Mouse (Mus musculus) layer of hippocampus, adult 11-12 months (tissue): ENCODE data around the gene Myo10.

Experiments used
- DNase-seq: peaks from one replicate; pipeline ENCODE4 v3.0.0; 2022; ENCODE audit warnings: low spot score

The Myo10 gene

DNA sequence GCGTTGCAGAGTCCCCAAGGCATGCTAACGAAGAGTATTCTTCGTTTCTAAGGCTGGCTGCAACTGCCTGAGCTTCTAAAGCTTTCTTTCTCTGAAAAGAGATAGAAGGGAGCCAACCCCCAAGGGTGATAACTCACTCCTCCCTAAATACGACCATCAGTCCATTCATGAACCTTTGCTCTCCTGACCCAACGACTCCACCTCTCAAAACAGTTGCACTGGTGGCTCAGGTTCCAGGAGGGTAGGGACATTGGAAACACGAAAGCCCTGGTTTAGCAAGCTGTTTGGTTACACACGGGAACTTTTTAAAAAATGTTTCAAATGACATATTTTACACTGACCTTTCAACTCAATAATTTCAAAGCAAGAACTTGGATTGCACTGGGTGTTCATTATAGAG lies 29.5 kb downstream of the Myo10 start:
- no peak for DNase-seq

DNA sequence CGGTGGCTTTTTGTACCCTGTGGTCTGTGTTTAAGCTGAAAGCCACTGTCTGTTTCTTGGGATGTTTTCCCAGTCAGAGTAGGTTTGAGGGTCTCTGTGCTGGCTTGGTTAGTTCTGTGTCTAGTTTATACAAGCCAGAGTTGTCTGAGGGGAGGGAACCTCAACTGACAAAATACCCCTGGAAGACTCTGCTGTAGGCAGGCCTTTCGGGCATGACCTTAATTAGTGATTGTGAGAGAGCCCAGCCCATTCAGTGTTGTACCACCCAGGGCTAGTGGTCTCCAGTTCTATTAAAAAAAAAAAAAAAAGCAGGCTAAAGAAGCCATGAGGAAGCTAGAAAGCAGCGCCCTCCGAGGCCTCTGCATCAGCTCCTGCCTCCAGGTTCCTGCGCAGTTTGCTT lies 30.0 kb downstream of the Myo10 start:
- no peak for DNase-seq

DNA sequence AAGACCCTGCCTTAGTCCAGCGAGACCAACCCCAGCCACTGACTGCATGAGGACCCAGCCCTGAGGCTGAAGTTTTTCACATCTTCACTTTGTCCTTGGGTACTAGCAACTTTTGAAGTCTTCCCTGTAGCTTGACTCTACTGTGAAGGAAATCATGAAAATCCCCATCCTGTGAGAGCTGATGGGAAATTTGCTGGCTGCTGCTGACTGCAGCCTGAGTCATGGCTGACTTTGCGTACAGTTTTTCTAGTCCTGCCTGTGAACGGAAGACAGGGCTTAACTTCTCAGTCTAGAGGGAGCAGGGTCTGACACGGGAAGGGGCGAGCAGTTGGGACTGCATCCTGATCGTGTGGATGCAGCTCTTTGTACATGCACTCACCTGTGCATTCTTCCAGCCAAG lies 30.6 kb downstream of the Myo10 start:
- DNase-seq: no peak

DNA sequence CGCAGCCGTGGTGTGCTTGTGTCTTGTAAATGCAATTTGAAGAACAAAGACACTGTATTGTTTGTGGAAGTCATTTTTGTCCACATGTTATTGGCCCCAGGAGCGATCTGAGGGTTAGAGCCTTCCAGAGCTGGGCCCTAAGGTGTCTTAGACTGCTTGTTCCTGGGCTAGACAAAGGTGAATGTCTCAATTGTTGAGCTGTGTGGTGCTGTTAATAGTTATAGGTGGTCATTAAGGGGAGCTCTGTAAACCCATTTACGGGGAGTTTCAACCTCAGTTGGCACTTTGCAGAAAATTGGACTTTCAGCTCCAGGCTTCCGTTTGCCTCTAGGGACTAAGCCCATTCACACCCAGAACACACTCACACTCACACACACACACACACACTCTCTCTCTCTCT lies 31.4 kb downstream of the Myo10 start:
- no peak for DNase-seq

DNA sequence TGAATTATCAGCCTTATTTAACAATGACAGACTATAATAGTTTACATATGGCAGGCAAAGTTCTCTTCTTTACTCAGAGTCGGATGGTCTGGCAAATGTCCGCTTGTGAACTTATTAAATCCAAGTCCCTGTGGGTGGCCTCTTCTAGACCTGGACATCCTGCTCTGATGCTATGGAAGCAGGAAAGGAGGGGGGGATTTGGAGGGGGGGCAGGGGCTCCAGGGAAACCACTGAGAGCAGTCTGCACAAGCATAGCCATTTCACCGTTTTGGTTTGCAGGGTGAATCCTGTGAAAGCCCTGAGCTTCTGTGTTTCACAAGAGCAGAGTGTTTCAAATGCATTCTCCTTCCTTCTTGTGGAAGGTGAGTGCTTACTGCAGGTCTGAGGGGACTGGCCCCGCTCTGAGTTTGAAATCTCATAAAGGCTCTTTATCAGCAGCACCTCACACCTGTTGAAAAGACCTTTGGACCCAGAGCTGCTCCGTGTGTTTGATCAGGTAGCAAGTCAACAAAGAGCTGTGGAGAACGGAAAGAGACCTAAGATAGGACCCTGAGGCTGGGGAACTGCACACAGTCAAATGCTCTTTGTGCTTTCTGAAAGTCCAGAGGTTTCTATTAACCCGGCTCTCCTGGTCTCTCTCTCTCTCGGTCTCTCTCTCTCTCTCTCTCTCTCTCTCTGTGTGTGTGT lies 40.7 kb downstream of the Myo10 start:
- DNase-seq: no peak

DNA sequence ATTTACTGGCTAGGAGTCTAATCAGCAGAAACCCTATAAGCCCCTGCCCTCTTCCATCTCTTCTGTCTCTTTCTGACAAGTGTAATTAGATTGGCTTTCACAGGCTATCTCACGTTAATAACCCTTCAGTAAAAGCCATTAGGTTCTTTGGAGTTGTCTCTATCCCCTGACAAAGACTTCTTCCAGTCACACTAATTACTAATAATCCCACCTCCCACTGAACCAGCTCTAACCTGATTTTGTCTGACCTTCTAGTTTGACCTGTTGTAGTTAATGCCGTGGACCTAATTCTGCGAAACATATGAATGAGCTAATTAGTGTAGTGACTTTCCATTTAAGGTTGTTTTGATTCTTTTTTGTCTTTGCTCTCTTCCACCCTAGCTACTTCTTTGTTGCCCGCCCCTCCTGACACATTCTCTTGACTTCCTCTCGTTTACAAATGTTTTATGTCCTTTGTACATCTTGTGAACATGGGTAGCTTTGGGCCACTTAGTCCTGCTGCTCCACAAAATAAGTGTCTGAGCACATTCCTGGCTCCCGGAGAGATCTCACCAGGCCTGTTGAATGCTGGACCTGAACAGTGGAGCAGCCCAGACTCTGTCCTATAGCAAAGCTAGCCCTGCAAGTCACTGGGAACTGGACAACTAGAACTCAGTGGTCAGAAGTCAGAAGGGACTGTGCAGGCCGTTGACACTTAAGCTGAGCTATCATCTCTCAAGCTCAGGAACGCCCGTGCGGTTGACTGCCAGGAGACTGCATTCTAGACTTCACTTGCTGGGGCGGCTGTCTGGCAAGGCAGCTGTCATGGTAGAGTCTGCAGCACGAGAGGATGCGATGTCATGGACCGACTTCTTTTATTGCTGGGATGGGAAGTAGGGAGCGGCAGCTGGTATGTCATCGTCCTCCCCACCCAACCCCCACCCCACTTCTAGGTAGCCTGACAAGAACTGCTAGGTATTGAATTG lies 47.2 kb downstream of the Myo10 start:
- no peak for DNase-seq

DNA sequence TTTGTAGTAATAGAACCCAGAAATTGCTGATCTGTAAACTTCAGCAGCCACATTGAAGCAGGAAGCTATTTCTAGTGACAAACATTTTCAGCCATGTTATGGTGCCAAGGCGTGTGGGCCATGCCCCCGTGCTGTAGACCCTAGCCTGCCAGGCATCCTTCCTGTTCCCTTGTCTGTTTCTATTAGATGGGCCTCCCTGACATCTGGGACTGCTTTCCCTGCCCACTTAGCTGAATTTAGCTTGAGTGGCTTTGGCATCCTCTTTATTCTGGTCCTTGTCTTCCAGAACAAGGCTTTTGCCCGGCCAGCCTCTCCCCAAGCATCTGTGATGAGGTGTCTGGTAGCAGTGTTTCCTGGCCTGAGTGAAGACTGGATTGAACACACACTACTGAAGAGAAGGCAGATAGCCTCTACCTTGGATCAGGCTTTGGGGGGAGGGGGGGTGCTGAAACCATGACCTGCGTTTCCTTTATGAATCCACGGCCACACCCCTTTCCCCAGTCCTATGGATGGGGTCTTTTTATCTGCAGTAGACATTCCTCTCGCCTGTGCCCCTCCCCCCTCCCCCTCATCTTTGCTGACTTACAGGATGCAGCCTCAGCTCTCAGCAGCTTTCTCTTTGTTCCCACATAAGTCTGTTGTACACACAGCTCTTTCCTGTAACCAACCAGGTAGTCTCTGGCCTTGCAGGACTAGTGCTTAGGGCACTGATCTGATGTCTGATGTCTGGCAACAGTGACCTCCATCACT lies 51.1 kb downstream of the Myo10 start:
- no peak for DNase-seq

DNA sequence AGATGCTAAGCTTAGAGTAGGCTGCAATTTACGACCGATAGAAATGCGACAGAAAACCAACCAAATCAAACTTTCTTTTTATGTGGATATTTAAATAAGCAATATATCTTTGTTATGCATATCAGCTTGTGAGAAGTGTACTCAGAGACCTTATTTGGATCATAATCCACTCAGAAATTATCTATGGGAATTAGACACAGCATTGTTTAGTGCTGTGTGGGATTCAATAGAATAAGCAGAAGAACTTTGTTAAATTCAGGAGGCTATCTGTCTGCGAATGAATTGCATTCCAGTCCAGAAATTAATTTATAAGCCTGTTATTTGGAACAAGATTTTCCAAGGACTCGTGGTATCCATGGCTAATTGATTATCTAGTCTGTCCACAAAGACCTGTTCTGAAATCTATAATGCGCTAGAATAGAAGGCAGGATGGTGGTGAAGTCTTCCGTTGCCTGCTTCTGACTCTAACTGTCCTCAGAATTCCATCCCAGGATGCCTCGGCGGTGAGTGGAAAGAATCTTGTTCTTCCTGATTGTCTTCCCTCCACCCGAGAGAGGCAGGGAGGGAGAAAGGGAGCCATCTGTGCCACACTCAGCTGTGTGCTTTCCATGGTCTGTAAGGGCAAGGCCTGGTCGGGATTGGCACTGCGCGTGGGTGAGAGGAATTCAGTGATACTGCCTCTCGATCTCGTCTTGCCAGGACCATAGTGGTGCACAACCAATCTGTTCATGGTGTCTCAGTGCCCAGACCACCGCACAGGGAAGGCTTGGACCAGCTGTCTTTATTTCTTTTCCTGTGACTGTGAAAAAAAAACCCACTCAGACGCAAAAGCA lies 52.0 kb downstream of the Myo10 start:
- DNase-seq: no peak

DNA sequence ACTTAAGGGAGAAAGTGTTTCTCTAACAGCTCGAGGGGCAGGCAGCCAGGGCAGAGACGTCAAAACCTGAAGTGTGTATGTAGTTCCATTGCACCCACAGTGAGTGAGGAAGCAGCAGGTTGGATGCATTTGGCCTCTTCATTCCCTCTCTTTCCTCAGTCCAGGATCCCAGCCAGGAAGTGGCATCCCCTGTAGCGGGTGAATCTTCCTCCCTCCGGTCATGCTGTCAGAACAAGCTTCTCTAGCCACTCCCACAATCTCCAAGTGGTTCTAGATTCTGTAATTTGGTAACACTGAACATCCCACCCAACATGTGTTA lies 52.6 kb downstream of the Myo10 start:
- DNase-seq: no peak

DNA sequence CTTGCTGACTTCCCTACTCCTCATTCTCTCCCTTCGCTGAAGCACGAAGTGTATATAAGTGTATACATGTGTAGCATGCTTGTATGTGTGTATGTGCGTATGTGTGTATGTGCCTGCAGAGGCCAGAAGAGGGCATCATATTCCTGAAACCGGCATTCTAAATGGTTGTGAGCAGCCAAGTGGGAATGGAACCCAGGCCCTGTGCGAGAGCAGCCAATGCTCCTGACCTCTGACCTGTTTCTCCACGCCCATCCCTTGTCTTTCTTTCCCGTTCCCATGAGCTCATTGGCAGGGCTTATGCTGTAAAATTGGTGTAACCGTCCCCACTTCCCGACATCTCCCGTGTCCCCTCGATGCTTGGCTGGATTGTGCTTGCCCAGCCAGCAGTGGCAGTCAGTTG lies 53.0 kb downstream of the Myo10 start:
- DNase-seq: no peak

DNA sequence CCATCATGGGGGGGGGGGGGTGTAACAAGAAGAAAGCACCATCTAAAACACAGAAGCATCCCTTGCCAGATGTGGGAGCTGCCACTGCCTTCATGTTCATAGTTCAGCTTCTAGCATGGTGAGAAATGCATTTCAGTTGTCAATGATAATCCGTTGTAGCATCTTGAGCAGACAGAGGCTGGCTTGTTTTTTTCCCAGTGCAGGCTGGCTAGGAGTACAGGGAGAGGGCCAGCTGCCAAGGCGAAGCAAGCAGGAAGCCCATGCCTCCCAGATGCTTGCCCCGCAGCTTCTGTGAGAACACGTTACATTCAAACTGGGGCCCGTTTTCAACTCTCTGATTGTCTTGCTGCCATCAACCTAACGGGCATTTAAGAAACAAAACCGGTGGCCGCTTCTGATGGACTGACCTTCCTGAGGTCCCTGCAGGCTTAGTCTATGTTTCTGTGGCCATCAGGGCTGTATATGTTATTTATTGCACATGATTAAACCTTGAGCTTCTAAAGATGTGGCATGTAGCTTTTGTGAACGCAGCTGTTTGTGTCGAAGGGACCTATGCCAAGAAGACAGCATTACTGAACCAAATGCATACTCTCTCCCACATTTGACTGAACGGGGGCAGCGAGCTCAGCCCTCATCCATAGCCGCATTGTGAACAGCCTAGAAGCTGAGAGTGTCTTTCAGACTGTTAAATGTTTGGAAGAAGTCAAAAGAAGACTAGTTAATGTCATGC lies 53.9 kb downstream of the Myo10 start:
- DNase-seq: peak; percentile 22

DNA sequence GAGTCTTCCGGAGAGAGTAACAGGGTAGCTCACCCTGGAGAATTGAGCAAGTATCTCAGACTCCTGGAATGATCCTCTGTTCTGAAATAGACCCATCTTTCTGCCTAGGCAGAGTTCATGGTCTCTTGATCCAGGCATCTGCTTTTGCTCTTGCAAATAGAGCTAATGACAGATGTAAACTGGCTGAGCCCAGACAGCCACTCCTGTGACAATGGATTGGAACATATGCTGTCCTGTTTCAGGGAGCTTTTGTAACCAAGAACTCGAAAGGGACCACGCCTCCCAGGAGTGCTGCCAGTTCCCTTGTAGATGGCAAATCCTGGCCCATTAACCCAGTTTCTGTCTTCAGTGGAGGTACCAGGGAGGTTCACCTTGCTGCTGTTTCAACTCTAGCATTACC lies 56.8 kb downstream of the Myo10 start:
- no peak for DNase-seq

DNA sequence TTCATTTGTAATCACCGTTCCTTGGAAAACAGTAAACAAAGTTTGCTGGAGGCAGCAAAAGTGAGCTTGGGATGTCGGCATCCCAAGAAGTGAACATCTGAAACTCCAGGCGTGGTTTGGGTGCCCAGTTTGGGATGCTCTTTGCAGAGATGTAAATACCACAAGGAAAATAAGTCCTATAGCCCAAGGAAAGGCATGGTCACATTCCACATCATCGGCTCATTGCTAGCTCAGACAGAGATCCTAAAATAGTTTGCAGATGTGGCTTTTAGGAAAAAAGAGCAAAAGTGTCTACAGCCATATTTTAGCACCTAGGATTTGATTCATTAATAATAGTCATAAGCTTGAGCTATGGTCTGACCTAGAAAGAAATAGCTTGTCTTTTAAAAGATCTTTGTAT lies 57.3 kb downstream of the Myo10 start:
- DNase-seq: no peak

DNA sequence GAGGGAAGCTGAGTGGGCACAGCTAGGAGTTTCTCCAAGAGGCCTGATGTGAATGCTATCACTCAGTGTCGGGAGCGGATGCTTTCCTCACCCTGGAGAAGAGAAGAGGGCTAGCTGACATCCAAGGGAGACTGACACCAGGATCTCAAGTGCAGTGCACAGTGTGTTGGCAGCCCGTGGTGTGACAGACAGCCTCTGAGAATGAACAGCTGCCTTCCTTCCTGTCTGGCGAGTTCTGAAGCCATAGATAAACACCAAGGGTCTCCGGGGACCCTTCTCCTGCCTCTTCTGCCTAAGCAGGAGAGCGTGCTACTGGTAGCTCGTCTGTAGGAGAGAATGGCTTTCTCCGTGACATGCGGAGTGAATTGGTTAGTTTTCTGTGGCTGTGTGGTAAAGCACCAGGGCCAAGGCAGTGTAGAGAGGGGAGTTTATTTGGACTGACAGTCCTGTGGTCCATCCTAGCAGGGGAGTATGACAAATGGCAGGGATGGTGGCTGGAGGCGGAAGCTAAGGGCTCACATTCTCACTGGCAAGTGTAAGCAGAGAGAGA lies 58.0 kb downstream of the Myo10 start:
- DNase-seq: no peak

DNA sequence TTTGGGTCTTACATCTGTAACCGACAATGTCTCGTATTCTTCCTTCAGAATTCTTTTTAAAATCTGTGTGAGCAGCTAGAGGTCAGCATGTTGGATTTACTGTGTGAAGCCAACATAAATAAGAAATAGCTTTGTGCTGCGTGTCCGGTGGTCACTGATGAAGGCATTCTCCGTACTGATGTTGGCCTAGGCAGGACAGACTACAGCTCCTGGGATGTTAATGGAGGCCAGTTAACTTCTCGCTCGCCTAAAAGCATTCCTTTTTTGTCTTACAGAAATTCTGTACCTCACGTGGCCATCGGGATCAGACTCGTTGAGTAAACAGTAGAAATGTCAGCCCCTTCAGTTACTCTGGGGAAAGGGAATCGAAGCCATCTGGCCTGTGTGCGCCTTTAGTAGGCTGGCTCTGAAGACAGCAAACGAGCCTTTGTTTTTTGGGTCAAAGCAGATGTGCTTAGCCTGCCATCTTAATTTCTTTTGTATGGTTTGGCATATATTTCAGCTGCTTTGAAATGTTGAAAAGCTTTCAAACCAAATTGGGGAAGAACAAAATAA lies 60.7 kb downstream of the Myo10 start:
- DNase-seq: no peak

DNA sequence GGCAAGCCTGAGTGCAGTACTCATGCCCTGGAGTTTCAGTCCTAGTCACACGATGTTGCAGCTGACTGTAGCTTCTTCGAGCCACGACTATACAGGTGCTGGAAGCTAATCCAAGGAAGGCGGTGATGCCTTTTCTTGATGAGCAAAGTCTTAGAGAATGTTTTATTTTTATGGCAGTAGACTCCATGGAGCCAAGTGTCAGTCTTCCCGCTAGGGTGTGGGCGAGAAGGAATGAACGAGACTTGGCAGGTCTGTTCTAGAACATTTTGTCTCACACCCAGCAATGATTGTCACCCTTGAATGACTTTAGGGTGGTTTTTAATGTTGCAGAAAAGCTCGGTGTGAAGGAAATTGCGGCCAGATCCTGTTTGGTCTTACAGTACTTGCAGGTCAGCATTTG lies 62.9 kb downstream of the Myo10 start:
- DNase-seq: no peak

DNA sequence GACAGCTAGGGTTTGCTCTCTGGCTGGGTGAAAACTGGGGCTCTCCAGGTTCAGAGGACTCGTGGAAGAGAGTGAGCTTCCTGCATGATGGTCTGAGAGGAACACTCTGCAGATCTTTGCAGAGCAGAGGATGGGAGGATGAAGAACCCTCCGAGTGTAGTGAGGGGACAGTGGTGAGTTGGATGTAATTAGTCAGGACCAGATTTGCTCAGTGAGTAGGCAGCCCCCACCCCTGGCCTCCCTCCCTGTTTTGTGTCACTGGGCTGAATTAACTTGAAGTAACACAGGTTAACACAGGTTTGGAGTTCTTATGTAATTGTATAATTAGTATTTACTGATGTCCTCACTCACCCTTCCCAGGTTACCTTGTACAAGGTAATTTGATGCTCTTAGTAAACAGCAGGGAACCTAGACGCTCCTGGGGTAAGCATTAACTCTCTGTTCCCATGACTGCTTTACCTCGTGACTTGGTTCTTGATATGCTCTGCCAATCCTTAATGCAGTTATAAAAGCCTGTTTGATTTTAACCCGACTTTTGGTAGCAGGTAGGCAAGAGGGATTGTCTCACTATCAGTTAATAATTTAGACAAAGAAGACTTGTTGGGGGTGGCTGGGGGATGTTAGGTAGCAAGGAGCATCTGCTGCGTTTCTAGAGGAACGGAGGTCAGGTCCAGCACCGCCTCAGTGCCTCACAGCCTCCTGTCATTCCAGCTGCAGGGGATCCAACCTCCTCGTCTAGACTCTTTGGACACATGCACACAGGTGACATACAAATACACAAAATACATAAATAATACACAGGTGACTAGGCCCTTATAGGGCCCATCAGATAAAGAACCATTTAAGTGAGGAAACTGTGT lies 66.3 kb downstream of the Myo10 start:
- DNase-seq: no peak

DNA sequence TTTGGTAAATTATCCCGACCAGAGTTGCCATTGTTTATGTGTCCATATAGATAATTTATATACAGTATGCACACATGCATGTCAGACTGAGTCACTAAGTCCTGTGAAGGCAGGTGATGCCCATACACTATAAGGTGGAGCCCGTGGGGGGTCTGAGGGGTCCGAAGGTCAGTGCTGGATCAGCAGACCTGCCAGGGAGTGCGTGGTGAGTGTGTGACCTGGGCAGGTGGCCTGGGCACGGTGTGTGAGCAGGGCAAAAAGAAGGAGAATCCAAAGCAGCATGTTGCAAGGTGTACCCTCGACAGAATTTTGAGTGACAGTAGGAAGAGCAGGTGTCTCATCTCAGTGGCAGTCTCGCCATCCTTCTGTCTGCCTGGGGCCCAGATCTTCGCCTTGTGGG lies 67.2 kb downstream of the Myo10 start:
- no peak for DNase-seq

DNA sequence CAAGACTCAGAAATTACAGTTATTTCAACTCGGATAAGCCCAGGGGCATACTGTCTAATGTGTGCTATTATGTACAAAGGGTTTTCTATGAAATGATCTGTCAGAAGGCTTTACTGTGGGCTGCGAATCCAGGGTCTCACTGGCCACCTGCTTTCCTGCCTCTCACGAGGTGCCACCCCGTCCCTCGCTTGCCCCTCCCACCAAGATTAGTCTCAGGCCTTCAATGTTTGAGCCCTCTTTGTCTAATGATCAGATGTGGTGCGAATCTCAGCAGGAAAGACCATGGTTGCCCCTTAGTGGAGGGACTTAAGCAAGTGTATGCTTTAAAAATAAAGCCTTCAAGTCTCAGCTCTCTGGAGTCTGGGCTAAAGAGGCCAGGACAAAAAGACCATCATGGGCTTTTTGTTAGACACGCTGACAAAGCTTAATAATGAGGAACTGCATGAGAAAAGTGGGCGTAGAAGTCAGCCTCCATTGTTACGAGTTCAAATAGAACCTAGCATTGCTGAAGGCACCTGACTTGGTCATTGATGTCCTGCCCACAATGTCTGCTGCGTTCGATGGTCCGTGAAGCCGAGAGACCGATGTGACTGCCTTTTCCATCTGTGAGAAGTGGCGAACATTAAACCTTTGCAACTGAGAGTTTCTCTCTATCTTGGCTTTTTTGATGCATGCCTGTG lies 67.9 kb downstream of the Myo10 start:
- DNase-seq: no peak
